Mouse (Mus musculus) midbrain, postnatal 0 days (tissue): ENCODE measurements around the gene Camsap1. TPM values are rescaled to one million over a fixed set of nuclear protein-coding genes. Genes with fewer than 3 reads are reported as not detected.
A peak's percentile ranks its signal among the peaks of the same experiment; 100 is the strongest.

ENCODE experiments used
- ATAC-seq: fragments of 200-750 bp; cut with Nextera tagmentation; 2 replicates; pipeline ENCODE4 v1.8.0; 2017; ENCODE audit warnings: moderate number of reproducible peaks, mild to moderate bottlenecking, moderate TSS enrichment, moderate library complexity; ENCODE audit not compliant: low FRiP score
- DNase-seq: peaks from one replicate; pipeline ENCODE4 v3.0.0-alpha.2; 2015; ENCODE audit warnings: low spot score
- H3K27ac ChIP-seq: fragments of 300-500 bp; sonication (generic); 2 replicates; pipeline ENCODE4 v1.5.1; 2014; ENCODE audit warnings: low read depth, mild to moderate bottlenecking, low read length, mixed read lengths
- H3K27me3 ChIP-seq: fragments of 300-500 bp; sonication (generic); 2 replicates; pipeline ENCODE4 v1.6.1; 2014; ENCODE audit warnings: low read length, control low read depth, mixed read lengths; ENCODE audit not compliant: insufficient read depth
- H3K36me3 ChIP-seq: fragments of 300-500 bp; sonication (generic); 2 replicates; pipeline ENCODE4 v1.6.1; 2014; ENCODE audit warnings: low read length, control low read depth, mixed read lengths; ENCODE audit not compliant: insufficient read depth
- H3K4me1 ChIP-seq: fragments of 300-500 bp; sonication (generic); 2 replicates; pipeline ENCODE4 v1.6.1; 2014; ENCODE audit warnings: mild to moderate bottlenecking, control low read depth, antibody characterized with exemption, low read length, mixed read lengths; ENCODE audit not compliant: insufficient read depth
- H3K4me2 ChIP-seq: fragments of 300-500 bp; sonication (generic); 2 replicates; pipeline ENCODE4 v1.6.1; 2014; ENCODE audit warnings: low read depth, mild to moderate bottlenecking, low read length, mixed read lengths; ENCODE audit not compliant: poor library complexity, severe bottlenecking
- H3K4me3 ChIP-seq: fragments of 300-500 bp; sonication (generic); 2 replicates; pipeline ENCODE4 v1.5.1; 2014; ENCODE audit warnings: low read depth, mild to moderate bottlenecking, low read length, moderate library complexity
- H3K9ac ChIP-seq: fragments of 300-500 bp; sonication (generic); replicated peaks from 2 replicates; pipeline ENCODE4 v1.6.1; 2014; ENCODE audit warnings: mild to moderate bottlenecking, low read length, moderate library complexity, mixed read lengths; ENCODE audit not compliant: poor library complexity, severe bottlenecking
- H3K9me3 ChIP-seq: fragments of 300-500 bp; sonication (generic); 2 replicates; pipeline ENCODE4 v1.6.1; 2016; ENCODE audit warnings: low read length, control low read depth
- CTCF ChIP-seq: IDR thresholded peaks from 2 replicates; pipeline ENCODE4 v1.5.1; 2016; ENCODE audit warnings: antibody characterized with exemption, mild to moderate bottlenecking
- WGBS: fragments of 180-500 bp; shearing (Covaris S2); extraction: QIAGEN DNeasy Blood & Tissue Kit; methylation state at CpG from one replicate; pipeline ENCODE4 v1.1.7; 2014; 5-methylcytosine and 5-hydroxymethylcytosine counted together
- polyA plus RNA-seq: library from polyadenylated mRNA; unstranded; fragments of >200 nt; fragmentation: Nextera tagmentation; extraction: Ambion mirVana; gene quantifications from 2 replicates; pipeline ENCODE4 v1.2.1, GENCODE M21; 2015
- total RNA-seq: library from RNA; depleted of rRNA; stranded (reverse); fragments of >200 nt; gene quantifications from 2 replicates; pipeline ENCODE4 v1.2.3, GENCODE M21; 2014; rRNA removed

The Camsap1 gene
- total and polyA plus RNA-seq, 2 experiments from 2014 or later = 61.3 to 157 TPM

- Histone ChIP-seq H3K9ac (peak overlapping the region; percentile 87), H3K9me3 (no peaks in the 10 kb centered on the region), H3K27me3 (no peaks in the 10 kb centered on the region), H3K4me1 (peaks cover 8% of the 10 kb centered on the region), H3K27ac (peak overlapping the region; percentile 43; the same call in 1 of the 2 replicates), H3K36me3 (no peaks in the 10 kb centered on the region), H3K4me3 (peak overlapping the region; percentile 69), H3K4me2 (peak overlapping the region; percentile 74)
- ATAC-seq (no peak), DNase-seq (no peak)
- WGBS = 74% methylated on average over 2 of the region's 2 CpGs
- no peak for TF ChIP-seq CTCF
These were observed 104.6 kb downstream of the Camsap1 start for GRCm38 (mm10) chr2:25878516-25878915.

DNA sequence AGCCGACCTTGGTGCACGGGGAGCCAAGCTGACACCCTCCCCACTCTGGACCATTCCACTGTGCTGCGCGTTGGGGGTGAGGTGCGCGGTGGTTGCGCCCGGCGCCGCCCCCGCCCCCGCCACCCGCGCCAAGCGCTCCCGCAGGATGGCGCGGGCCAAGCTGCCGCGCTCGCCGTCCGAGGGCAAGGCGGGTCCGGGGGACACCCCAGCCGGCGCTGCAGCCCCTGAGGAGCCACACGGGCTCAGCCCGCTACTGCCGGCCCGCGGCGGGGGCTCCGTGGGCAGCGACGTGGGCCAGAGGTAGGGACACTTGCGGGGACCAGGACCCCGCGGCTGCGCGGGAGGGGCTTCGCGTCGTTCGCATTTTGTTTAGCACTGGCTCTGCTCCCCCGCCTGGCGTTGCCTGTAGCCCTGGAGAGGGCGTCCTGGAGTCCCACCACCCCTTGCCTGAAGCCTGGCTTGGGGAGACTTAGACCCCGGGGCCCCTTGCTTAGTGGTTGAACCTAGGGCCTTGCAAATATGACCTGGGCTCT lies 105.3 kb downstream of the Camsap1 start:
- H3K4me1 ChIP-seq = peaks cover 8% of the 10 kb centered on the region
- H3K4me3 ChIP-seq = peak overlapping the region; percentile 69
- DNase-seq = peak; percentile 29
- H3K9me3 ChIP-seq = no peaks in the 10 kb centered on the region
- 2% methylated on average over 43 of the region's 49 CpGs for WGBS
- peak; percentile 13; the same call in 1 of the 2 replicates for TF ChIP-seq CTCF
- no peaks in the 10 kb centered on the region for H3K36me3 ChIP-seq
- peak overlapping the region; percentile 43; the same call in 1 of the 2 replicates for H3K27ac ChIP-seq
- H3K27me3 ChIP-seq = no peaks in the 10 kb centered on the region
- H3K4me2 ChIP-seq = peak overlapping the region; percentile 74
- peak overlapping the region; percentile 87 for H3K9ac ChIP-seq
- ATAC-seq = peak; percentile 76

DNA sequence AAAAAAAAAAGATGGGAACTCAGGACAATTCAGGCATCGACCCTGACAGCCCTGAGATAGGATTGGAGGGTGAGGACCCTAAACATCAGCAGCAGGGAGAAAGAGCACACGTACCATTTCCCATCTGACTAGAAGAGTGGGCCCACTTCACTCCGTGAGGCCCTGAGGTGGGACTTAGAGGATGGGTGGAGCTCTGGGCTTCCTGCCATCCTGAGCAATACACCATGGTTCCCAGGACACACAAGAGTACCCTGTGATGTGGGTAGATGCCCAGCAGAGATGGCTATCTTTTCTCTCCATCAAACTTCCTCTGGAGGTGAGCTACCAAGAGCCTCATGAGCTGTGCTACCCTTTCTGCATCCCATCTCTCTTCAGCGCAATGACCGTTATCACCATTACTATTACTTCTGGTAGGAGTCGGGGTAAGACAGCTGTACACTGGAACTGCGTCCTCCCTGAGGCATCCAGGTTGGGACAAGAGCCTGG lies 105.8 kb downstream of the Camsap1 start:
- peak overlapping the region; percentile 87 for H3K9ac ChIP-seq
- no peak overlapping the region for H3K27ac ChIP-seq
- DNase-seq (no peak), ATAC-seq (0 out of 2 replicates have a peak, but pooled peaks have one; percentile 3)
- TF ChIP-seq CTCF = no peak
- H3K9me3 ChIP-seq = no peaks in the 10 kb centered on the region
- H3K4me1 ChIP-seq = peaks cover 8% of the 10 kb centered on the region
- 20% methylated on average over 7 of the region's 7 CpGs for WGBS
- H3K27me3 ChIP-seq = no peaks in the 10 kb centered on the region
- no peaks in the 10 kb centered on the region for H3K36me3 ChIP-seq
- H3K4me2 ChIP-seq = peak overlapping the region; percentile 74
- H3K4me3 ChIP-seq = peak overlapping the region; percentile 69

Other genes with a start within 250 kb of the Camsap1 start
- not detected in 2 replicates for gene Obp2b, start 246.3 kb downstream of the Camsap1 start, total RNA-seq
- gene Obp2b, start 246.3 kb downstream of the Camsap1 start, polyA plus RNA-seq = not detected in 2 replicates
- gene Lcn3, start 217.7 kb downstream of the Camsap1 start, total RNA-seq = not detected in 2 replicates
- gene Lcn3, start 217.7 kb downstream of the Camsap1 start, polyA plus RNA-seq = not detected in 2 replicates
- not detected in 2 replicates for gene Lcn11, start 206.3 kb downstream of the Camsap1 start, total RNA-seq
- not detected in 2 replicates for gene Lcn11, start 206.3 kb downstream of the Camsap1 start, polyA plus RNA-seq
- not detected in 2 replicates for gene Gm13539, start 201.0 kb downstream of the Camsap1 start, total RNA-seq
- gene Gm13539, start 201.0 kb downstream of the Camsap1 start, polyA plus RNA-seq = not detected in 2 replicates
- gene Glt6d1, start 167.4 kb downstream of the Camsap1 start, total RNA-seq = not detected in 2 replicates
- gene Glt6d1, start 167.4 kb downstream of the Camsap1 start, polyA plus RNA-seq = not detected in 2 replicates
- gene Lcn9, start 160.1 kb downstream of the Camsap1 start, total RNA-seq = not detected in 2 replicates
- gene Lcn9, start 160.1 kb downstream of the Camsap1 start, polyA plus RNA-seq = not detected in 2 replicates
- not detected in 2 replicates for gene Sohlh1, start 136.0 kb downstream of the Camsap1 start, total RNA-seq
- gene Sohlh1, start 136.0 kb downstream of the Camsap1 start, polyA plus RNA-seq = not detected in 2 replicates
- 49.2 and 60.7 TPM in 2 replicates for gene Kcnt1, start 119.5 kb downstream of the Camsap1 start, total RNA-seq
- 21.7 and 22.1 TPM in 2 replicates for gene Kcnt1, start 119.5 kb downstream of the Camsap1 start, polyA plus RNA-seq
- 100 and 123 TPM in 2 replicates for gene Ubac1, start 38.5 kb upstream of the Camsap1 start, total RNA-seq
- 151 and 158 TPM in 2 replicates for gene Ubac1, start 38.5 kb upstream of the Camsap1 start, polyA plus RNA-seq
- gene Nacc2, start 139.9 kb upstream of the Camsap1 start, total RNA-seq = 35.2 and 40.7 TPM in 2 replicates
- gene Nacc2, start 139.9 kb upstream of the Camsap1 start, polyA plus RNA-seq = 21.4 and 23.9 TPM in 2 replicates
- 0.38 TPM in 1 of 2 replicates, not detected in the other for gene Lhx3, start 225.0 kb upstream of the Camsap1 start, total RNA-seq
- 0.12 TPM in 1 of 2 replicates, not detected in the other for gene Lhx3, start 225.0 kb upstream of the Camsap1 start, polyA plus RNA-seq